Mouse (Mus musculus) erythroblast, embryonic 14.5 days (primary cell): ENCODE data around the gene Slc5a11.

ENCODE experiments used
- GATA1 ChIP-seq: IDR thresholded peaks from 2 replicates; pipeline ENCODE4 v1.6.1; 2012; ENCODE audit warnings: low read length, inconsistent platforms, mixed read lengths
- TAL1 ChIP-seq: IDR thresholded peaks from 3 replicates; pipeline ENCODE4 v1.6.1; 2012; ENCODE audit warnings: low read length, inconsistent platforms, mixed read lengths

- no peak for TF ChIP-seq GATA1
- TF ChIP-seq TAL1, result no peak
These were observed 25.5 kb downstream of the Slc5a11 start for GRCm38 (mm10) chr7:123240064-123240463.
